Mouse (Mus musculus): ENCODE results near the gene Mbd6. TPM values are rescaled to one million over a fixed set of nuclear protein-coding genes. Genes with fewer than 3 reads are reported as not detected.

Mbd6 gene
- polyA plus RNA-seq, 1 experiment: 67.3 TPM

- TF ChIP-seq CTCF (IDR thresholded peaks at IDR 0.05; ENCODE audit: borderline replicate concordance, extremely low read depth, insufficient read depth, insufficient read length): peak; percentile 36; the same call in 1 of the 2 replicates
- TF ChIP-seq POLR2A (IDR thresholded peaks at IDR 0.05; ENCODE audit: borderline replicate concordance, extremely low read depth, insufficient read depth, insufficient read length, poor library complexity, severe bottlenecking): no peak
- DNase-seq (ENCODE audit: low read depth): peak; percentile 79
Measured at GRCm38 (mm10) chr10:127255625-127256345, 33.0 kb downstream of the Mbd6 start.

- DNase-seq (ENCODE audit: low read depth): no peak
- no peak for TF ChIP-seq CTCF (IDR thresholded peaks at IDR 0.05; ENCODE audit: borderline replicate concordance, extremely low read depth, insufficient read depth, insufficient read length)
- TF ChIP-seq POLR2A (IDR thresholded peaks at IDR 0.05; ENCODE audit: borderline replicate concordance, extremely low read depth, insufficient read depth, insufficient read length, poor library complexity, severe bottlenecking): no peak
Measured at GRCm38 (mm10) chr10:127250810-127251209, 38.0 kb downstream of the Mbd6 start.

GRCm38 (mm10) chr10:127238241-127238824, 50.5 kb downstream of the Mbd6 start:
- no peak for TF ChIP-seq CTCF (IDR thresholded peaks at IDR 0.05; ENCODE audit: borderline replicate concordance, extremely low read depth, insufficient read depth, insufficient read length)
- TF ChIP-seq POLR2A (IDR thresholded peaks at IDR 0.05; ENCODE audit: borderline replicate concordance, extremely low read depth, insufficient read depth, insufficient read length, poor library complexity, severe bottlenecking): no peak
- DNase-seq (ENCODE audit: low read depth): no peak

- TF ChIP-seq POLR2A (IDR thresholded peaks at IDR 0.05; ENCODE audit: borderline replicate concordance, extremely low read depth, insufficient read depth, insufficient read length, poor library complexity, severe bottlenecking): no peak
- TF ChIP-seq CTCF (IDR thresholded peaks at IDR 0.05; ENCODE audit: borderline replicate concordance, extremely low read depth, insufficient read depth, insufficient read length): no peak
Measured at GRCm38 (mm10) chr10:127236541-127236940, 52.3 kb downstream of the Mbd6 start.

GRCm38 (mm10) chr10:127233141-127233540, 55.7 kb downstream of the Mbd6 start:
- no peak for TF ChIP-seq POLR2A (IDR thresholded peaks at IDR 0.05; ENCODE audit: borderline replicate concordance, extremely low read depth, insufficient read depth, insufficient read length, poor library complexity, severe bottlenecking)
- 0 out of 2 replicates have a peak, but pooled peaks have one; percentile 25 for TF ChIP-seq CTCF (IDR thresholded peaks at IDR 0.05; ENCODE audit: borderline replicate concordance, extremely low read depth, insufficient read depth, insufficient read length)
- no peak for DNase-seq (ENCODE audit: low read depth)

More at GRCm38 (mm10) chr10:127236541-127236940, 52.3 kb downstream of the Mbd6 start:
- no peak for DNase-seq (ENCODE audit: low read depth)

Other genes starting within 250 kb of the Mbd6 start
- 15.8 and 19.4 TPM in 2 replicates for gene Mettl1, start 247.6 kb downstream of the Mbd6 start, polyA plus RNA-seq (2012; rRNA removed)
- 0.19 and 0.40 TPM in 2 replicates for gene Eef1akmt3, start 247.5 kb downstream of the Mbd6 start, polyA plus RNA-seq (2012; rRNA removed)
- 0.63 and 0.97 TPM in 2 replicates for gene Cyp27b1, start 240.8 kb downstream of the Mbd6 start, polyA plus RNA-seq (2012; rRNA removed)
- 35.9 and 51.7 TPM in 2 replicates for gene March9, start 228.8 kb downstream of the Mbd6 start, polyA plus RNA-seq (2012; rRNA removed)
- gene Cdk4, start 225.5 kb downstream of the Mbd6 start, polyA plus RNA-seq (2012; rRNA removed): 871 and 1,231 TPM in 2 replicates
- gene Tspan31, start 218.8 kb downstream of the Mbd6 start, polyA plus RNA-seq (2012; rRNA removed): 96.5 and 115 TPM in 2 replicates
- 113 and 151 TPM in 2 replicates for gene Agap2, start 213.7 kb downstream of the Mbd6 start, polyA plus RNA-seq (2012; rRNA removed)
- gene Os9, start 167.9 kb downstream of the Mbd6 start, polyA plus RNA-seq (2012; rRNA removed): 71.3 and 93.8 TPM in 2 replicates
- 48.7 and 72.4 TPM in 2 replicates for gene B4galnt1, start 123.8 kb downstream of the Mbd6 start, polyA plus RNA-seq (2012; rRNA removed)
- 1.1 and 2.6 TPM in 2 replicates for gene Slc26a10, start 108.4 kb downstream of the Mbd6 start, polyA plus RNA-seq (2012; rRNA removed)
- 66.7 and 98.2 TPM in 2 replicates for gene Arhgef25, start 98.9 kb downstream of the Mbd6 start, polyA plus RNA-seq (2012; rRNA removed)
- gene Dtx3, start 93.3 kb downstream of the Mbd6 start, polyA plus RNA-seq (2012; rRNA removed): 405 and 652 TPM in 2 replicates
- gene Pip4k2c, start 77.4 kb downstream of the Mbd6 start, polyA plus RNA-seq (2012; rRNA removed): 20.2 and 24.7 TPM in 2 replicates
- gene Kif5a, start 25.7 kb downstream of the Mbd6 start, polyA plus RNA-seq (2012; rRNA removed): 97.5 and 134 TPM in 2 replicates
- gene Dctn2, start 22.6 kb downstream of the Mbd6 start, polyA plus RNA-seq (2012; rRNA removed): 326 and 373 TPM in 2 replicates
- 88.2 and 102 TPM in 2 replicates for gene Mars, start 22.8 kb upstream of the Mbd6 start, polyA plus RNA-seq (2012; rRNA removed)
- gene Arhgap9, start 32.9 kb upstream of the Mbd6 start, polyA plus RNA-seq (2012; rRNA removed): 0.49 and 0.71 TPM in 2 replicates
- gene Gli1, start 53.0 kb upstream of the Mbd6 start, polyA plus RNA-seq (2012; rRNA removed): 7.4 and 11.3 TPM in 2 replicates
- not detected in 2 replicates for gene Inhbe, start 65.4 kb upstream of the Mbd6 start, polyA plus RNA-seq (2012; rRNA removed)
- gene Inhbc, start 81.4 kb upstream of the Mbd6 start, polyA plus RNA-seq (2012; rRNA removed): not detected in 2 replicates
- 58.6 and 110 TPM in 2 replicates for gene R3hdm2, start 91.3 kb upstream of the Mbd6 start, polyA plus RNA-seq (2012; rRNA removed)
- gene Stac3, start 212.7 kb upstream of the Mbd6 start, polyA plus RNA-seq (2012; rRNA removed): 6.8 and 9.8 TPM in 2 replicates
- 10.8 and 13.0 TPM in 2 replicates for gene Ndufa4l2, start 225.9 kb upstream of the Mbd6 start, polyA plus RNA-seq (2012; rRNA removed)
- gene Shmt2, start 233.4 kb upstream of the Mbd6 start, polyA plus RNA-seq (2012; rRNA removed): 80.8 and 100 TPM in 2 replicates
- 19.9 and 48.8 TPM in 2 replicates for gene Nxph4, start 245.5 kb upstream of the Mbd6 start, polyA plus RNA-seq (2012; rRNA removed)